Mouse (Mus musculus): Measurements from ENCODE around the gene Iqcf5. TPM values are rescaled to one million over a fixed set of nuclear protein-coding genes. Genes with fewer than 3 reads are reported as not detected.

The Iqcf5 gene
- polyA plus RNA-seq, 1 experiment, result not detected

- Histone ChIP-seq H3K27ac (ENCODE audit: control insufficient read depth, insufficient read depth, low read length) (no peak overlapping the region), H3K4me1 (replicated peaks; ENCODE audit: control insufficient read depth, insufficient read depth, low read length) (peaks cover 35% of the 10 kb centered on the region), H3K36me3 (ENCODE audit: control insufficient read depth, insufficient read depth, low read length) (no peaks in the 10 kb centered on the region), H3K4me3 (ENCODE audit: control insufficient read depth, insufficient read depth, low read length) (no peak overlapping the region), H3K27me3 (ENCODE audit: control insufficient read depth, insufficient read depth, low read length) (no peaks in the 10 kb centered on the region)
- DNase-seq, result peak; percentile 64
- peak; percentile 52; the same call in 1 of the 2 replicates for TF ChIP-seq CTCF (IDR thresholded peaks at IDR 0.05; ENCODE audit: borderline replicate concordance, control insufficient read depth, extremely low read depth, insufficient read depth, low read length, poor library complexity)
- no peak for TF ChIP-seq POLR2A (IDR thresholded peaks at IDR 0.05; ENCODE audit: control insufficient read depth, extremely low read depth, insufficient read depth, low read length, poor library complexity)
- 48% methylated on average over 6 of the region's 6 CpGs for WGBS
Observed at GRCm38 (mm10) chr9:106474456-106474855, 39.9 kb upstream of the Iqcf5 start.

GRCm38 (mm10) chr9:106475046-106475445, 39.3 kb upstream of the Iqcf5 start:
- peak; percentile 32 for DNase-seq
- TF ChIP-seq CTCF (IDR thresholded peaks at IDR 0.05; ENCODE audit: borderline replicate concordance, control insufficient read depth, extremely low read depth, insufficient read depth, low read length, poor library complexity) (no peak), POLR2A (IDR thresholded peaks at IDR 0.05; ENCODE audit: control insufficient read depth, extremely low read depth, insufficient read depth, low read length, poor library complexity) (no peak)
- Histone ChIP-seq H3K36me3 (ENCODE audit: control insufficient read depth, insufficient read depth, low read length) (no peaks in the 10 kb centered on the region), H3K27me3 (ENCODE audit: control insufficient read depth, insufficient read depth, low read length) (no peaks in the 10 kb centered on the region), H3K4me1 (replicated peaks; ENCODE audit: control insufficient read depth, insufficient read depth, low read length) (peaks cover 31% of the 10 kb centered on the region), H3K27ac (ENCODE audit: control insufficient read depth, insufficient read depth, low read length) (no peak overlapping the region), H3K4me3 (ENCODE audit: control insufficient read depth, insufficient read depth, low read length) (no peak overlapping the region)
- 78% methylated on average over 7 of the region's 7 CpGs for WGBS

GRCm38 (mm10) chr9:106475663-106476001, 38.7 kb upstream of the Iqcf5 start, which contains the start of gene Rrp9:
TSS of gene Rrp9 (plus strand) at chr9:106475963.
- Histone ChIP-seq H3K4me3 (ENCODE audit: control insufficient read depth, insufficient read depth, low read length) (peak within 1 kb of the TSS; percentile 46), H3K27me3 (ENCODE audit: control insufficient read depth, insufficient read depth, low read length) (no peaks in the 10 kb centered on the region), H3K36me3 (ENCODE audit: control insufficient read depth, insufficient read depth, low read length) (no peaks in the 10 kb centered on the region), H3K4me1 (replicated peaks; ENCODE audit: control insufficient read depth, insufficient read depth, low read length) (peaks cover 31% of the 10 kb centered on the region), H3K27ac (ENCODE audit: control insufficient read depth, insufficient read depth, low read length) (peak within 1 kb of the TSS; percentile 66)
- TF ChIP-seq POLR2A (IDR thresholded peaks at IDR 0.05; ENCODE audit: control insufficient read depth, extremely low read depth, insufficient read depth, low read length, poor library complexity) (no peak), CTCF (IDR thresholded peaks at IDR 0.05; ENCODE audit: borderline replicate concordance, control insufficient read depth, extremely low read depth, insufficient read depth, low read length, poor library complexity) (no peak)
- DNase-seq, result no peak
- 29% methylated on average over 10 of the region's 10 CpGs for whole genome bisulfite sequencing

- WGBS, result 12% methylated on average over 16 of the region's 16 CpGs
- DNase-seq, result peak; percentile 79
- H3K27ac ChIP-seq (ENCODE audit: control insufficient read depth, insufficient read depth, low read length), result peak overlapping the region; percentile 66
- peak overlapping the region; percentile 46 for H3K4me3 ChIP-seq (ENCODE audit: control insufficient read depth, insufficient read depth, low read length)
- TF ChIP-seq CTCF (IDR thresholded peaks at IDR 0.05; ENCODE audit: borderline replicate concordance, control insufficient read depth, extremely low read depth, insufficient read depth, low read length, poor library complexity) (no peak), POLR2A (IDR thresholded peaks at IDR 0.05; ENCODE audit: control insufficient read depth, extremely low read depth, insufficient read depth, low read length, poor library complexity) (no peak)
- peaks cover 31% of the 10 kb centered on the region for H3K4me1 ChIP-seq (replicated peaks; ENCODE audit: control insufficient read depth, insufficient read depth, low read length)
- H3K27me3 ChIP-seq (ENCODE audit: control insufficient read depth, insufficient read depth, low read length), result no peaks in the 10 kb centered on the region
- no peaks in the 10 kb centered on the region for H3K36me3 ChIP-seq (ENCODE audit: control insufficient read depth, insufficient read depth, low read length)
Observed at GRCm38 (mm10) chr9:106476002-106476923, 38.1 kb upstream of the Iqcf5 start.

- Histone ChIP-seq H3K27ac (ENCODE audit: control insufficient read depth, insufficient read depth, low read length) (peak within 1 kb of the TSS; percentile 66), H3K4me3 (ENCODE audit: control insufficient read depth, insufficient read depth, low read length) (peak within 1 kb of the TSS; percentile 53), H3K4me1 (replicated peaks; ENCODE audit: control insufficient read depth, insufficient read depth, low read length) (peaks cover 31% of the 10 kb centered on the region), H3K27me3 (ENCODE audit: control insufficient read depth, insufficient read depth, low read length) (no peaks in the 10 kb centered on the region), H3K36me3 (ENCODE audit: control insufficient read depth, insufficient read depth, low read length) (no peaks in the 10 kb centered on the region)
- TF ChIP-seq POLR2A (IDR thresholded peaks at IDR 0.05; ENCODE audit: control insufficient read depth, extremely low read depth, insufficient read depth, low read length, poor library complexity), result peak; percentile 61
- peak; percentile 97 for TF ChIP-seq CTCF (IDR thresholded peaks at IDR 0.05; ENCODE audit: borderline replicate concordance, control insufficient read depth, extremely low read depth, insufficient read depth, low read length, poor library complexity)
- peak; percentile 97 for DNase-seq
- under 1% methylated on average over 41 of the region's 41 CpGs for WGBS
Observed at GRCm38 (mm10) chr9:106476924-106477484, 37.4 kb upstream of the Iqcf5 start, which contains the start of gene Parp3. TSS of gene Parp3 (minus strand) at chr9:106476949.

GRCm38 (mm10) chr9:106477649-106478048, 36.7 kb upstream of the Iqcf5 start:
- no peak for DNase-seq

More at GRCm38 (mm10) chr9:106477649-106478048, 36.7 kb upstream of the Iqcf5 start:
- H3K36me3 ChIP-seq (ENCODE audit: control insufficient read depth, insufficient read depth, low read length), result no peaks in the 10 kb centered on the region
- no peak for TF ChIP-seq CTCF (IDR thresholded peaks at IDR 0.05; ENCODE audit: borderline replicate concordance, control insufficient read depth, extremely low read depth, insufficient read depth, low read length, poor library complexity)
- TF ChIP-seq POLR2A (IDR thresholded peaks at IDR 0.05; ENCODE audit: control insufficient read depth, extremely low read depth, insufficient read depth, low read length, poor library complexity), result no peak
- H3K27ac ChIP-seq (ENCODE audit: control insufficient read depth, insufficient read depth, low read length), result no peak overlapping the region
- H3K4me3 ChIP-seq (ENCODE audit: control insufficient read depth, insufficient read depth, low read length), result peak overlapping the region; percentile 53
- no peaks in the 10 kb centered on the region for H3K27me3 ChIP-seq (ENCODE audit: control insufficient read depth, insufficient read depth, low read length)
- peaks cover 31% of the 10 kb centered on the region for H3K4me1 ChIP-seq (replicated peaks; ENCODE audit: control insufficient read depth, insufficient read depth, low read length)
- WGBS, result 2% methylated on average over 16 of the region's 16 CpGs
